Mouse (Mus musculus) embryonic facial prominence, embryonic 12.5 days (tissue): ENCODE results near the gene 1700024G13Rik. TPM values are rescaled to one million over a fixed set of nuclear protein-coding genes. Genes with fewer than 3 reads are reported as not detected.

Experiments
- polyA plus RNA-seq: library from polyadenylated mRNA; unstranded; fragments of >200 nt; fragmentation: Nextera tagmentation; extraction: Ambion mirVana; gene quantifications from 2 replicates; pipeline ENCODE4 v1.2.1, GENCODE M21; 2016

Gene 1700024G13Rik
- polyA plus RNA-seq, 1 experiment from 2014 or later, result not detected

Other genes with a start within 250 kb of the 1700024G13Rik start
- gene Msmb, start 246.4 kb downstream of the 1700024G13Rik start, polyA plus RNA-seq, result not detected in 2 replicates
- 74.0 and 80.0 TPM in 2 replicates for gene Ncoa4, start 228.5 kb downstream of the 1700024G13Rik start, polyA plus RNA-seq
- 257 and 265 TPM in 2 replicates for gene Timm23, start 186.5 kb downstream of the 1700024G13Rik start, polyA plus RNA-seq
- 58.7 and 59.7 TPM in 2 replicates for gene Parg, start 186.4 kb downstream of the 1700024G13Rik start, polyA plus RNA-seq
- gene Ogdhl, start 66.4 kb downstream of the 1700024G13Rik start, polyA plus RNA-seq, result 23.1 and 24.8 TPM in 2 replicates
- gene Slc18a3, start 76.5 kb upstream of the 1700024G13Rik start, polyA plus RNA-seq, result 0.09 and 0.46 TPM in 2 replicates
- gene Chat, start 77.6 kb upstream of the 1700024G13Rik start, polyA plus RNA-seq, result not detected in 2 replicates
- 23.2 and 31.8 TPM in 2 replicates for gene Ercc6, start 125.1 kb upstream of the 1700024G13Rik start, polyA plus RNA-seq
- 9.7 and 12.4 TPM in 2 replicates for gene Prrxl1, start 211.0 kb upstream of the 1700024G13Rik start, polyA plus RNA-seq